Mouse (Mus musculus) ovary, postnatal 14 days (tissue): ENCODE data around the gene Sowahb.

ENCODE experiments used
- DNase-seq: peaks from one replicate; pipeline ENCODE4 v3.0.0; 2022; ENCODE audit warnings: low spot score

Sowahb gene

GRCm38 (mm10) chr5:93044584-93045370 lies at the start of gene Sowahb:
Gene Sowahb, minus strand, starts transcription at chr5:93045022.
- DNase-seq, result peak; percentile 27

GRCm38 (mm10) chr5:93093638-93094527 lies 49.1 kb upstream of the Sowahb start:
- no peak for DNase-seq

- DNase-seq, result peak; percentile 93
Observed at GRCm38 (mm10) chr5:93092857-93093622, 48.2 kb upstream of the Sowahb start, which contains the start of gene Sept11. Gene Sept11, plus strand, starts transcription at chr5:93093437.

GRCm38 (mm10) chr5:93092147-93092781 lies 47.4 kb upstream of the Sowahb start:
- DNase-seq, result no peak

- DNase-seq, result no peak
Observed at GRCm38 (mm10) chr5:93091266-93091665, 46.4 kb upstream of the Sowahb start.

GRCm38 (mm10) chr5:93085900-93086299 lies 41.1 kb upstream of the Sowahb start:
- no peak for DNase-seq

- no peak for DNase-seq
Observed at GRCm38 (mm10) chr5:93085015-93085598, 40.3 kb upstream of the Sowahb start.

GRCm38 (mm10) chr5:93079596-93079995 lies 34.8 kb upstream of the Sowahb start:
- no peak for DNase-seq

- DNase-seq, result no peak
Observed at GRCm38 (mm10) chr5:93077661-93078323, 33.0 kb upstream of the Sowahb start.

- no peak for DNase-seq
Observed at GRCm38 (mm10) chr5:93060865-93061264, 16.0 kb upstream of the Sowahb start.

- no peak for DNase-seq
Observed at GRCm38 (mm10) chr5:93053606-93054397, 9.0 kb upstream of the Sowahb start.

GRCm38 (mm10) chr5:93051951-93052350 lies 7.1 kb upstream of the Sowahb start:
- no peak for DNase-seq

GRCm38 (mm10) chr5:93051041-93051440 lies 6.2 kb upstream of the Sowahb start:
- no peak for DNase-seq

- no peak for DNase-seq
Observed at GRCm38 (mm10) chr5:93049971-93050370, 5.1 kb upstream of the Sowahb start.

- DNase-seq, result no peak
Observed at GRCm38 (mm10) chr5:93048481-93049240, 3.8 kb upstream of the Sowahb start.

- DNase-seq, result no peak
Observed at GRCm38 (mm10) chr5:93046306-93046845, 1.6 kb upstream of the Sowahb start.

- no peak for DNase-seq
Observed at GRCm38 (mm10) chr5:93045371-93045714, 521 bp upstream of the Sowahb start.

GRCm38 (mm10) chr5:93043688-93044583 lies 886 bp downstream of the Sowahb start:
- DNase-seq, result no peak
